Mouse (Mus musculus): ENCODE results near the gene Ubn1. TPM values are rescaled to one million over a fixed set of nuclear protein-coding genes. Genes with fewer than 3 reads are reported as not detected.

Ubn1 gene
- polyA plus RNA-seq, 1 experiment from 2014 or later, result 17.1 TPM

GRCm38 (mm10) chr16:5131251-5131922 lies 81.5 kb downstream of the Ubn1 start:
- WGBS, result 8% methylated on average over 25 of the region's 25 CpGs
- no peaks in the 10 kb centered on the region for H3K9me3 ChIP-seq (ENCODE audit: control insufficient read depth, low read length)
- no peaks in the 10 kb centered on the region for H3K36me3 ChIP-seq (ENCODE audit: control insufficient read depth, insufficient read depth, low read length)
- no peak for ATAC-seq (ENCODE audit: insufficient number of reproducible peaks, insufficient read depth, low FRiP score, low read depth)
- H3K4me1 ChIP-seq (ENCODE audit: control insufficient read depth in 2 of 2, insufficient read depth in 2 of 2, low read length in 2 of 2), result peaks cover 26 to 47% of the 10 kb centered on the region in 2 experiments
- peak overlapping the region; percentile 63 for H3K4me2 ChIP-seq (ENCODE audit: low read length)
- peaks cover 55% of the 10 kb centered on the region for H3K27me3 ChIP-seq (ENCODE audit: control insufficient read depth, insufficient read depth, low read length)
- peak overlapping the region; percentile 36 to 41; a peak in 3 of 4 replicates for H3K4me3 ChIP-seq (ENCODE audit: control insufficient read depth in 1 of 2, insufficient read depth in 1 of 2, low read depth in 1 of 2, low read length in 2 of 2)
- no peak overlapping the region for H3K9ac ChIP-seq (ENCODE audit: low read length)
- no peak overlapping the region for H3K27ac ChIP-seq (replicated peaks in 1 of 2; ENCODE audit: control insufficient read depth in 1 of 2, insufficient read depth in 1 of 2, low read depth in 2 of 2, low read length in 2 of 2)

- Histone ChIP-seq H3K4me1 (ENCODE audit: control insufficient read depth in 2 of 2, insufficient read depth in 2 of 2, low read length in 2 of 2) (peaks cover 34 to 53% of the 10 kb centered on the region in 2 experiments), H3K9me3 (ENCODE audit: control insufficient read depth, low read length) (no peaks in the 10 kb centered on the region), H3K4me3 (ENCODE audit: control insufficient read depth in 1 of 2, insufficient read depth in 1 of 2, low read depth in 1 of 2, low read length in 2 of 2) (peak within 1 kb of the TSS; percentile 36 to 41), H3K27ac (replicated peaks in 1 of 2; ENCODE audit: control insufficient read depth in 1 of 2, insufficient read depth in 1 of 2, low read depth in 2 of 2, low read length in 2 of 2) (no peak within 1 kb of the TSS), H3K27me3 (ENCODE audit: control insufficient read depth, insufficient read depth, low read length) (peaks cover 55% of the 10 kb centered on the region), H3K4me2 (ENCODE audit: low read length) (peak within 1 kb of the TSS; percentile 63), H3K36me3 (ENCODE audit: control insufficient read depth, insufficient read depth, low read length) (no peaks in the 10 kb centered on the region), H3K9ac (ENCODE audit: low read length) (peak within 1 kb of the TSS; percentile 45; the same call in 1 of the 2 replicates)
- WGBS, result 2% methylated on average over 32 of the region's 39 CpGs
- no peak for ATAC-seq (ENCODE audit: insufficient number of reproducible peaks, insufficient read depth, low FRiP score, low read depth)
Measured at GRCm38 (mm10) chr16:5132401-5132801, 82.5 kb downstream of the Ubn1 start, which contains the start of gene Ppl. TSS of gene Ppl (minus strand) at chr16:5132421.

- peaks cover 37% of the 10 kb centered on the region for H3K27me3 ChIP-seq (ENCODE audit: control insufficient read depth, insufficient read depth, low read length)
- ATAC-seq (ENCODE audit: insufficient number of reproducible peaks, insufficient read depth, low FRiP score, low read depth), result peak; percentile 83
- H3K4me3 ChIP-seq (ENCODE audit: control insufficient read depth in 1 of 2, insufficient read depth in 1 of 2, low read depth in 1 of 2, low read length in 2 of 2), result no peak overlapping the region
- H3K9ac ChIP-seq (ENCODE audit: low read length), result no peak overlapping the region
- H3K9me3 ChIP-seq (ENCODE audit: control insufficient read depth, low read length), result no peaks in the 10 kb centered on the region
- 0 out of 2 replicates have a peak overlapping the region, but pooled peaks have one; percentile 11 for H3K4me2 ChIP-seq (ENCODE audit: low read length)
- peaks cover 34 to 53% of the 10 kb centered on the region in 2 experiments for H3K4me1 ChIP-seq (ENCODE audit: control insufficient read depth in 2 of 2, insufficient read depth in 2 of 2, low read length in 2 of 2)
- H3K27ac ChIP-seq (replicated peaks in 1 of 2; ENCODE audit: control insufficient read depth in 1 of 2, insufficient read depth in 1 of 2, low read depth in 2 of 2, low read length in 2 of 2), result peak overlapping the region; percentile 21 to 35; a peak in 3 of 4 replicates
- 36% methylated on average over 14 of the region's 14 CpGs for WGBS
- no peaks in the 10 kb centered on the region for H3K36me3 ChIP-seq (ENCODE audit: control insufficient read depth, insufficient read depth, low read length)
Measured at GRCm38 (mm10) chr16:5134623-5135330, 84.9 kb downstream of the Ubn1 start.

GRCm38 (mm10) chr16:5135551-5136261 lies 85.8 kb downstream of the Ubn1 start:
- H3K36me3 ChIP-seq (ENCODE audit: control insufficient read depth, insufficient read depth, low read length), result no peaks in the 10 kb centered on the region
- peak overlapping the region; percentile 5 to 35; a peak in 3 of 4 replicates for H3K27ac ChIP-seq (replicated peaks in 1 of 2; ENCODE audit: control insufficient read depth in 1 of 2, insufficient read depth in 1 of 2, low read depth in 2 of 2, low read length in 2 of 2)
- no peak overlapping the region for H3K4me2 ChIP-seq (ENCODE audit: low read length)
- no peak for ATAC-seq (ENCODE audit: insufficient number of reproducible peaks, insufficient read depth, low FRiP score, low read depth)
- H3K9ac ChIP-seq (ENCODE audit: low read length), result peak overlapping the region; percentile 7; the same call in 1 of the 2 replicates
- WGBS, result 49% methylated on average over 8 of the region's 8 CpGs
- H3K9me3 ChIP-seq (ENCODE audit: control insufficient read depth, low read length), result no peaks in the 10 kb centered on the region
- peaks cover 34 to 50% of the 10 kb centered on the region in 2 experiments for H3K4me1 ChIP-seq (ENCODE audit: control insufficient read depth in 2 of 2, insufficient read depth in 2 of 2, low read length in 2 of 2)
- no peak overlapping the region for H3K4me3 ChIP-seq (ENCODE audit: control insufficient read depth in 1 of 2, insufficient read depth in 1 of 2, low read depth in 1 of 2, low read length in 2 of 2)
- H3K27me3 ChIP-seq (ENCODE audit: control insufficient read depth, insufficient read depth, low read length), result peaks cover 28% of the 10 kb centered on the region

Other genes starting within 250 kb of the Ubn1 start
- gene 4930562C15Rik, start 214.6 kb upstream of the Ubn1 start, polyA plus RNA-seq (2014; fragmentation: Nextera tagmentation; extraction: Ambion mirVana), result 0.28 and 0.58 TPM in 2 replicates
- gene Ubald1, start 169.7 kb upstream of the Ubn1 start, polyA plus RNA-seq (2014; fragmentation: Nextera tagmentation; extraction: Ambion mirVana), result 24.2 and 25.3 TPM in 2 replicates
- 115 and 120 TPM in 2 replicates for gene Mgrn1, start 163.8 kb upstream of the Ubn1 start, polyA plus RNA-seq (2014; fragmentation: Nextera tagmentation; extraction: Ambion mirVana)
- 126 and 128 TPM in 2 replicates for gene Nudt16l1, start 111.3 kb upstream of the Ubn1 start, polyA plus RNA-seq (2014; fragmentation: Nextera tagmentation; extraction: Ambion mirVana)
- 26.6 and 32.3 TPM in 2 replicates for gene Anks3, start 85.9 kb upstream of the Ubn1 start, polyA plus RNA-seq (2014; fragmentation: Nextera tagmentation; extraction: Ambion mirVana)
- gene Sept12, start 52.2 kb upstream of the Ubn1 start, polyA plus RNA-seq (2014; fragmentation: Nextera tagmentation; extraction: Ambion mirVana), result not detected in 2 replicates
- gene Smim22, start 42.8 kb upstream of the Ubn1 start, polyA plus RNA-seq (2014; fragmentation: Nextera tagmentation; extraction: Ambion mirVana), result 3.3 and 4.2 TPM in 2 replicates
- gene Rogdi, start 36.5 kb upstream of the Ubn1 start, polyA plus RNA-seq (2014; fragmentation: Nextera tagmentation; extraction: Ambion mirVana), result 58.9 and 59.6 TPM in 2 replicates
- 59.7 and 68.3 TPM in 2 replicates for gene Glyr1, start 194 bp upstream of the Ubn1 start, polyA plus RNA-seq (2014; fragmentation: Nextera tagmentation; extraction: Ambion mirVana)
- gene Ppl, start 82.4 kb downstream of the Ubn1 start, polyA plus RNA-seq (2014; fragmentation: Nextera tagmentation; extraction: Ambion mirVana), result 1.3 and 1.6 TPM in 2 replicates
- gene Sec14l5, start 97.1 kb downstream of the Ubn1 start, polyA plus RNA-seq (2014; fragmentation: Nextera tagmentation; extraction: Ambion mirVana), result 0.03 TPM in 1 of 2 replicates, not detected in the other
- gene Nagpa, start 154.0 kb downstream of the Ubn1 start, polyA plus RNA-seq (2014; fragmentation: Nextera tagmentation; extraction: Ambion mirVana), result 13.1 and 13.7 TPM in 2 replicates
- 5.1 and 6.3 TPM in 2 replicates for gene AU021092, start 172.2 kb downstream of the Ubn1 start, polyA plus RNA-seq (2014; fragmentation: Nextera tagmentation; extraction: Ambion mirVana)
- 27.9 and 29.5 TPM in 2 replicates for gene Alg1, start 183.6 kb downstream of the Ubn1 start, polyA plus RNA-seq (2014; fragmentation: Nextera tagmentation; extraction: Ambion mirVana)
- 31.2 and 31.7 TPM in 2 replicates for gene Eef2kmt, start 205.9 kb downstream of the Ubn1 start, polyA plus RNA-seq (2014; fragmentation: Nextera tagmentation; extraction: Ambion mirVana)